Mouse (Mus musculus) layer of hippocampus, adult 8-10 months (tissue): ENCODE measurements around the gene Gna12. TPM values are rescaled to one million over a fixed set of nuclear protein-coding genes. Genes with fewer than 3 reads are reported as not detected.

Experiments used
- DNase-seq, 2 experiments: peaks; one replicate each; pipeline ENCODE4 v3.0.0; 2022; ENCODE audit warnings: low spot score in 2 of 2
- total RNA-seq, 4 experiments: library from RNA; stranded (reverse); gene quantifications; 2 replicates each; pipeline ENCODE4 v1.2.4; 2022

Gene Gna12
- total RNA-seq, 4 experiments from 2014 or later: 84.5 to 102 (median 90.0) TPM

GRCm38 (mm10) chr5:140711040-140711439, 119.2 kb downstream of the Gna12 start:
- no peak for DNase-seq

GRCm38 (mm10) chr5:140710315-140710714, 119.9 kb downstream of the Gna12 start:
- no peak for DNase-seq

Other genes starting within 250 kb of the Gna12 start
- 10 to 100 TPM; 18.1 to 25.0 (median 22.8) TPM for gene Lfng, start 223.1 kb downstream of the Gna12 start, total RNA-seq
- 100 to 1,000 TPM; 160 to 168 (median 167) TPM for gene Ttyh3, start 181.4 kb downstream of the Gna12 start, total RNA-seq
- gene Iqce, start 128.1 kb downstream of the Gna12 start, total RNA-seq: 10 to 100 TPM; 48.7 to 69.6 (median 65.9) TPM
- 10 to 100 TPM; 19.6 to 24.3 (median 22.0) TPM for gene Brat1, start 125.4 kb downstream of the Gna12 start, total RNA-seq
- 10 to 100 TPM; 15.3 to 21.4 (median 18.7) TPM for gene Amz1, start 106.3 kb downstream of the Gna12 start, total RNA-seq
- gene Card11, start 170.2 kb upstream of the Gna12 start, total RNA-seq: 1 to 10 TPM in 2 of 4 experiments, under 1 TPM in 2; 0.25 to 2.0 (median 0.85) TPM